Mouse (Mus musculus): Measurements from ENCODE around the gene Btbd35f20.
"Not testable (repeated sequence)": the region's sequence is repeated elsewhere in the genome, so short reads cannot be mapped to it uniquely, and the experiment has no call there.

Gene Btbd35f20

DNA sequence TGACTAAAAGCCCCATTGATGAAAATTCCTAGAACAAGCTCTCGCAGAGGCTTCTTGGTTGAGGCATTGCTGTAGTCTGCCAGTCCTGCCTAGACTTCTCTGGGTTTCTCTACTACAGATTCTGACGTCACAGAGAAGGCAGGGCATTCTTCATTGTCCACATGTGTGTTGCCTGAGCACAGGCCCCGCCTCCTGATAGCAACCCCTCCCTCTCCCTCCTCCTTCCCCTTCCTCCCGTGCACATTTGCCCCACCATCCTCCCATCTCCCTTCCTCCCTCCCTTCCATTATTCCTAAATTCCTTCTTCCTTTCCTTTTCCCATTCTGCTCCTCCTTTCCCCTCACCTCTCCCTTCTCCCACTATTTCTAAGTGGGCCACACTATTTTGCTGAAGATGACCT is at the start of gene Btbd35f20:
Gene Btbd35f20 (minus strand): TSS at position 101 of the 400 bp plus-strand sequence.
- not testable (repeated sequence) for DNase-seq (ENCODE audit: low read depth, low spot score)

Data from retina, adult 2 months (tissue).